ENCODE assay signal across 35 mouse cellular contexts in genomic region chr7:124570804-124571203, GRCm38 (mm10).
"Had no signal": no experiment of that assay in that cellular context is flagged by ENCODE, and none has a peak within 500 bp of the region (broad histone marks: within the 10 kb centered on the region; RNA-seq: fewer than 3 reads in every experiment).

No protein-coding gene starts in this region.

- H3K9me3 ChIP-seq: heart, embryonic 10.5 days; heart, embryonic 12.5 days; heart, embryonic 13.5 days; heart, embryonic 15.5 days; hindbrain, embryonic 10.5 days; hindbrain, embryonic 12.5 days; hindbrain, embryonic 13.5 days; hindbrain, embryonic 15.5 days; intestine, embryonic 15.5 days; kidney, embryonic 15.5 days had no signal

- ATAC-seq: hindbrain, embryonic 16.5 days; hindbrain, postnatal 0 days; inflammation-experienced regulatory T-cells, adult 6 months; intestine, embryonic 15.5 days; intestine, embryonic 16.5 days; intestine, postnatal 0 days had no signal

- H3K4me2 ChIP-seq: heart, embryonic 11.5 days; heart, embryonic 12.5 days; heart, embryonic 13.5 days; heart, embryonic 15.5 days; hindbrain, embryonic 12.5 days; hindbrain, embryonic 13.5 days; hindbrain, embryonic 14.5 days; hindbrain, embryonic 15.5 days; intestine, embryonic 15.5 days; kidney, embryonic 15.5 days had no signal

- H3K27ac ChIP-seq: heart, embryonic 10.5 days; heart, embryonic 13.5 days; heart, embryonic 15.5 days; hindbrain, embryonic 10.5 days; hindbrain, embryonic 12.5 days; hindbrain, embryonic 13.5 days; hindbrain, embryonic 14.5 days; hindbrain, embryonic 15.5 days; hindbrain, postnatal 0 days; intestine, embryonic 15.5 days; kidney, embryonic 15.5 days; kidney, postnatal 0 days; layer of hippocampus, adult 2 months; left cerebral cortex, adult 2 months had no signal

- H3K4me3 ChIP-seq: heart, embryonic 10.5 days; heart, embryonic 12.5 days; heart, embryonic 13.5 days; heart, embryonic 15.5 days; hindbrain, embryonic 10.5 days; hindbrain, embryonic 12.5 days; hindbrain, embryonic 13.5 days; hindbrain, embryonic 15.5 days; intestine, embryonic 15.5 days; kidney, embryonic 15.5 days; layer of hippocampus, adult 2 months; left cerebral cortex, adult 2 months had no signal

- H3K36me3 ChIP-seq: heart, embryonic 10.5 days; heart, embryonic 12.5 days; heart, embryonic 13.5 days; heart, embryonic 15.5 days; hindbrain, embryonic 10.5 days; hindbrain, embryonic 12.5 days; hindbrain, embryonic 13.5 days; hindbrain, embryonic 15.5 days; intestine, embryonic 15.5 days; kidney, embryonic 15.5 days had no signal

- H3K9ac ChIP-seq: heart, embryonic 12.5 days; heart, embryonic 13.5 days; heart, embryonic 15.5 days; hindbrain, embryonic 12.5 days; hindbrain, embryonic 13.5 days; hindbrain, embryonic 14.5 days; hindbrain, embryonic 15.5 days; intestine, embryonic 15.5 days; kidney, embryonic 15.5 days had no signal

- H3K4me1 ChIP-seq: heart, embryonic 10.5 days; heart, embryonic 12.5 days; heart, embryonic 13.5 days; heart, embryonic 15.5 days; hindbrain, embryonic 10.5 days; hindbrain, embryonic 12.5 days; hindbrain, embryonic 13.5 days; hindbrain, embryonic 15.5 days; intestine, embryonic 15.5 days; kidney, embryonic 15.5 days had no signal

- H3K27me3 ChIP-seq: heart, embryonic 12.5 days; heart, embryonic 13.5 days; heart, embryonic 15.5 days; hindbrain, embryonic 12.5 days; hindbrain, embryonic 13.5 days; hindbrain, embryonic 15.5 days; intestine, embryonic 15.5 days; kidney, embryonic 15.5 days had no signal

- DNase-seq: heart, postnatal 10 days; heart, postnatal 14 days; heart, postnatal 36 days; kidney, adult 11 months; kidney, adult 18-20 months; kidney, adult 2 months; kidney, adult 8-10 months; kidney, adult 9 months; kidney, postnatal 10 days; kidney, postnatal 14 days; kidney, postnatal 25 days; kidney, postnatal 36 days; kidney, postnatal 4 days; layer of hippocampus, adult 9-11 months; layer of hippocampus, postnatal 36 days had no signal
